10 mouse cellular contexts compared by ENCODE assay signal in genomic region chr17:64575240-64575639, GRCm38 (mm10). TPM values are rescaled to one million over a fixed set of nuclear protein-coding genes. Genes with fewer than 3 reads are reported as not detected.
A peak's percentile ranks its signal among the peaks of the same experiment; 100 is the strongest.
DNase-seq lines count a peak whose midpoint lies in the region; ATAC-seq and TF ChIP-seq lines count a peak whose summit lies in the region.
"Had no signal": no experiment of that assay in that cellular context is flagged by ENCODE, and none has a peak within 500 bp of the region (broad histone marks: within the 10 kb centered on the region; RNA-seq: fewer than 3 reads in every experiment).

No protein-coding gene starts in this region.

- no peak overlapping the region for H3K27ac ChIP-seq in gastrocnemius, adult 2 months
- H3K27ac ChIP-seq: embryonic facial prominence, embryonic 15.5 days had no signal

- ATAC-seq in CD4-positive, CD25-positive, alpha-beta regulatory T cell, adult 4 months = peak; percentile 30

- intact Hi-C loops in gastrocnemius, adult 2 months (cut with DNase I) = no loop called here
- intact Hi-C loops in gastrocnemius, postnatal 36 days (cut with DNase I) = no loop called here

- peak; percentile 55 for TF ChIP-seq CTCF in gastrocnemius, adult 2 months (IDR thresholded peaks at IDR 0.05)

- no peak overlapping the region for H3K4me3 ChIP-seq in gastrocnemius, adult 2 months
- H3K4me3 ChIP-seq: embryonic facial prominence, embryonic 15.5 days had no signal

- no peak for DNase-seq in gastrocnemius, adult 2 months
- no peak for DNase-seq in gastrocnemius, postnatal 4 days (ENCODE audit: low spot score in 2 of 2)
- peak; percentile 68 for DNase-seq in induced T-regulatory cell, adult 2 months (ENCODE audit: low read depth)
- DNase-seq in retina, embryonic 14.5 days (ENCODE audit: low spot score) = peak; percentile 27
- no peak for DNase-seq in ovary, postnatal 36 days (ENCODE audit: low spot score)
- DNase-seq in gastrocnemius, postnatal 36 days = no peak
- no peak for DNase-seq in urinary bladder, postnatal 10 days (ENCODE audit: low spot score)

RNA-seq across cellular contexts. Expression of gene Man2a1, which starts 25.3 kb away (rescaled TPM):
- 1 to 10 TPM; 9.0 to 9.8 TPM for total RNA-seq in gastrocnemius, adult 2 months (2021)
- total RNA-seq in gastrocnemius, postnatal 4 days (2021) = 10 to 100 TPM; 63.6 TPM
- 10 to 100 TPM; 10.1 to 10.6 TPM for polyA plus RNA-seq in CD4-positive, CD25-positive, alpha-beta regulatory T cell, adult 4 months (2017; shearing (Covaris generic))
- 1 to 10 TPM; 6.9 to 7.6 TPM for total RNA-seq in gastrocnemius, postnatal 36 days (2021)
- total RNA-seq: G1E had no signal
- polyA plus RNA-seq: G1E had no signal

Comparison
In these comparisons a context has a peak if more than half of its experiments do, and no peak if none do; other contexts are left out.
1. RNA of gene Man2a1, which starts 25.3 kb away (total RNA-seq): 63.6 TPM in gastrocnemius, postnatal 4 days; 9.0 to 9.8 TPM in gastrocnemius, adult 2 months and 6.9 to 7.6 TPM in gastrocnemius, postnatal 36 days; every median in the first group is over 4 times any median in the second.
2. DNase-seq: peak in induced T-regulatory cell, adult 2 months (single experiment) and retina, embryonic 14.5 days (single experiment); none in gastrocnemius, adult 2 months (single experiment), gastrocnemius, postnatal 4 days (0 of 2), ovary, postnatal 36 days (single experiment), gastrocnemius, postnatal 36 days (0 of 2) and urinary bladder, postnatal 10 days (single experiment).